Mouse (Mus musculus) midbrain, embryonic 15.5 days (tissue): ENCODE results near the gene Prr18. TPM values are rescaled to one million over a fixed set of nuclear protein-coding genes. Genes with fewer than 3 reads are reported as not detected.
A peak's percentile ranks its signal among the peaks of the same experiment; 100 is the strongest.

Experiments
- ATAC-seq: fragments of 200-750 bp; cut with Nextera tagmentation; replicated peaks from 2 replicates; pipeline ENCODE4 v1.8.0; 2017; ENCODE audit warnings: moderate TSS enrichment
- H3K27ac ChIP-seq: fragments of 300-500 bp; sonication (generic); 2 replicates; pipeline ENCODE4 v1.5.1; 2015; ENCODE audit warnings: mild to moderate bottlenecking, inconsistent platforms
- H3K27me3 ChIP-seq: fragments of 300-500 bp; sonication (generic); replicated peaks from 2 replicates; pipeline ENCODE4 v1.6.1; 2015; ENCODE audit warnings: inconsistent platforms
- H3K36me3 ChIP-seq: fragments of 300-500 bp; sonication (generic); replicated peaks from 2 replicates; pipeline ENCODE4 v1.6.1; 2015; ENCODE audit warnings: inconsistent platforms
- H3K4me1 ChIP-seq: fragments of 300-500 bp; sonication (generic); 2 replicates; pipeline ENCODE4 v1.6.1; 2015; ENCODE audit warnings: inconsistent platforms
- H3K4me2 ChIP-seq: fragments of 300-500 bp; sonication (generic); 2 replicates; pipeline ENCODE4 v1.6.1; 2015; ENCODE audit warnings: inconsistent platforms, mild to moderate bottlenecking, moderate library complexity
- H3K4me3 ChIP-seq: fragments of 300-500 bp; sonication (generic); 2 replicates; pipeline ENCODE4 v1.5.1; 2015; ENCODE audit warnings: mild to moderate bottlenecking, inconsistent platforms
- H3K9ac ChIP-seq: fragments of 300-500 bp; sonication (generic); 2 replicates; pipeline ENCODE4 v1.6.1; 2015; ENCODE audit warnings: mild to moderate bottlenecking, inconsistent platforms
- H3K9me3 ChIP-seq: fragments of 300-500 bp; sonication (generic); 2 replicates; pipeline ENCODE4 v1.6.1; 2016; ENCODE audit warnings: inconsistent platforms
- WGBS: fragments of 180-500 bp; shearing (Covaris S2); methylation state at CpG from one replicate; pipeline ENCODE4 v1.1.7; 2015; ENCODE audit warnings: mixed read lengths; 5-methylcytosine and 5-hydroxymethylcytosine counted together
- polyA plus RNA-seq: library from polyadenylated mRNA; unstranded; fragments of >200 nt; fragmentation: Nextera tagmentation; extraction: Ambion mirVana; gene quantifications from 2 replicates; pipeline ENCODE4 v1.2.1, GENCODE M21; 2015

The Prr18 gene
- polyA plus RNA-seq, 1 experiment from 2014 or later: 19.1 TPM

DNA sequence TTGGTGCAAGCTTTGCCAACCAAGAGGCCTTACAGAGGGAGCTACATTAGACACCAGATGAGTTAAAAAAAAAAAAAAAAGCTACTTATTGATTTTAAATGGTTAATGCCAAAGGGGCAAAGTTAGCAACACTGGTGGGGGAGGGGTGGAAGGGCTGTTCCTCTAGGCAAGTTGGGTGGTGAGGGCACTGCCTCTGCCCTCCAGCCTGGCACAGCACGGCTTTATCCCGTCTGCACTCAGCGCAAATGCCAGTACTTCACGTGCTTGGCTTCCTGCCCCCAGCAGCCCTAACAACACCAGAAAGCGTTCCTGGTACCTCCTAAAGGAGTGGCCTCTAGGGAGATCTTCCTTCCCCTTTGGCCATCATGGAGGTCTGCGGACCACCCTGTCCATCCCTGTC lies 6.2 kb downstream of the Prr18 start:
- Histone ChIP-seq H3K27me3 (no peaks in the 10 kb centered on the region), H3K4me2 (peak overlapping the region; percentile 40), H3K36me3 (no peaks in the 10 kb centered on the region), H3K4me1 (peaks cover 43% of the 10 kb centered on the region), H3K9ac (0 out of 2 replicates have a peak overlapping the region, but pooled peaks have one; percentile 12), H3K9me3 (no peaks in the 10 kb centered on the region), H3K4me3 (0 out of 2 replicates have a peak overlapping the region, but pooled peaks have one; percentile 2), H3K27ac (no peak overlapping the region)
- WGBS: 46% methylated on average over 6 of the region's 6 CpGs
- ATAC-seq: no peak

DNA sequence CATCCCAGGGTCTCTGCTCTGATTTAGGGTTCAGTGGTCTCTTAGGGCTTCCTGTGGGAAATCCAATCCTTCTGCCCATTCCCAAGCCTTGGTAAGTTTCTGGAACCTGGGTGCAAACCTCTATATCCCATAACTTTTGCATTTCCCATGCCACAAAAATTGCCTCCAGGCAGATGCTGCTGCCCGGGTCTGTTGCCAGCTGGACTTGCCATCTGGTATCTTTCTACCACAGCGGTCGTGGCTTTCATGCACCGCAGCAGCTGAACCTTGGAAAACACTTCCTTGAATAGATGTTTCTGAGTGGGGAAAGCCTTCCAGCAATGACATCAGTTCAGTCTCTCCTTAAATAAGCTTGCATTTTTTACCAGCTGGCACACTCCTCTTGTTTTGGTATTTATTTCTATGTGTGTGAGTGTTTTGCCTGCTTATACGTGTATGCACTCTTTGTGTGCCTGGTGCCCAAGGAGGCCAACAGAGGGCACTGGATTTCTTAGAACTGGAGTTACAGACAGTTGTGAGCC lies 10.6 kb downstream of the Prr18 start:
- H3K4me3 ChIP-seq: no peak overlapping the region
- H3K27me3 ChIP-seq: no peaks in the 10 kb centered on the region
- H3K9ac ChIP-seq: no peak overlapping the region
- no peaks in the 10 kb centered on the region for H3K9me3 ChIP-seq
- WGBS: 74% methylated on average over 5 of the region's 5 CpGs
- H3K4me1 ChIP-seq: peaks cover 11% of the 10 kb centered on the region
- no peak overlapping the region for H3K27ac ChIP-seq
- no peaks in the 10 kb centered on the region for H3K36me3 ChIP-seq
- no peak overlapping the region for H3K4me2 ChIP-seq
- ATAC-seq: no peak

DNA sequence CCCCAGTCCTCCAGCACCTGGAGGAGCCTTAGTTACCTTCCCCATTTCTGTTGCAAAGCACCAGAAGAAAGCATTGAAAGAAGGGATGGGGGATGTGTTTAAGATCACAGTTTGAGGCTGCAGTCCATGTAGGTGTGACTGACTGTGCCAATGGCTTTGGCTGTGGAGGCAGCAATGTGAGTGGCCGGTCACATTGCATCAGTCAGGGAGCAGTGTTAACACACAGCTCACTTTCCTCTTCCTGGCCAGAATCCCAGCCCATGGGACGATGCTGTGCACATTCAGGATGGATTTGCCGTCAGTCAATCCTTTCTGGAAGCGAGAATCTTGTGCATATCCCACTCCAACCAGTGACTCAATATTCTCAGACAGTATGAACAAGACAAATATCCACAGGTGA lies 11.7 kb downstream of the Prr18 start:
- no peak for ATAC-seq
- 88% methylated on average over 4 of the region's 4 CpGs for WGBS
- no peak overlapping the region for H3K27ac ChIP-seq
- H3K36me3 ChIP-seq: no peaks in the 10 kb centered on the region
- no peaks in the 10 kb centered on the region for H3K9me3 ChIP-seq
- no peak overlapping the region for H3K4me2 ChIP-seq
- no peak overlapping the region for H3K4me3 ChIP-seq
- no peak overlapping the region for H3K9ac ChIP-seq
- H3K4me1 ChIP-seq: peaks cover 2% of the 10 kb centered on the region; the same call in 1 of the 2 replicates
- no peaks in the 10 kb centered on the region for H3K27me3 ChIP-seq

DNA sequence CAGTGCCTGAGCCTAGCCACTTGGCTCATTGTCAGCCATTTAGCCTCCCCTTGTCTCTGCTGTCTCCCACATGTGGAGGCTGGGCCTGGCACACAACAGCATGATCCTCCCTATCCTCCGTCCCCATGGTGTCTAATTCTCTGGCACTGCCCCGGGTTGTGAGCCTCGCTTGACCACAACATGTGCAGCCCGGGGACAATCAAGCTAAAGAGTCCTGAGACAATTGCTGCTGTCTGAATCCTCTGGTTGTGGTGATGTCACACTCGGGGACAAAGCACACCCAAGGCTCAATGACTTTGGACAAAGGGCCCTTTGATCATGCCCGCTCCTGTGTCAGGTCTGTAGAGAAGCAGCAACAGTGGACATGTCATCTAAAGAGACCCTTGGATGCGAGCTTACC lies 13.8 kb downstream of the Prr18 start:
- H3K9ac ChIP-seq: no peak overlapping the region
- H3K36me3 ChIP-seq: no peaks in the 10 kb centered on the region
- no peak overlapping the region for H3K4me3 ChIP-seq
- H3K27me3 ChIP-seq: no peaks in the 10 kb centered on the region
- no peak for ATAC-seq
- no peaks in the 10 kb centered on the region for H3K9me3 ChIP-seq
- 12% methylated on average over 7 of the region's 7 CpGs for WGBS
- H3K4me2 ChIP-seq: no peak overlapping the region
- no peak overlapping the region for H3K27ac ChIP-seq
- H3K4me1 ChIP-seq: no peaks in the 10 kb centered on the region

DNA sequence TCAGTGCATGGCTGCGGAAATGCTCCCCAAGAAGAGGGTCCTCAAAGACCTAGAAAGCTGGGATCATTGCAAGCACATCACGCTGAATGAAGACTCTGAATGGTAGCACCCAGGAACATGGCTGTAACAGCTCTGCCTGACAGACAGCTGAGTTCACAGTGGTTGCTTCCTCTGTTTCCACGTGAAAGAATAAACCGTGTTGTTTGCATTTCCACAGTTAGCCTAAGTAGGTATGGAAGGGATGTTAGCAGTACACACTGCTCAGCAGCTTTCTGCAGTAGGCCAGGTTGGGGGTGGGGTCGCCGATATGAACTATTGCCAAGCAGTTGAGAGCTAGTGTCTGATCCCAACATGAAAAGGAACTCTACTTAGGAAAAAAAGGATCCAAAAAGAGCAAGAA lies 18.4 kb downstream of the Prr18 start, which contains the start of gene T2:
Gene T2 (plus strand): TSS at position 301 of the 400 bp plus-strand sequence.
- H3K4me3 ChIP-seq: no peak within 1 kb of the TSS
- H3K9me3 ChIP-seq: no peaks in the 10 kb centered on the region
- 87% methylated on average over 6 of the region's 6 CpGs for WGBS
- peaks cover 3% of the 10 kb centered on the region; the same call in 1 of the 2 replicates for H3K4me1 ChIP-seq
- no peak within 1 kb of the TSS for H3K27ac ChIP-seq
- no peaks in the 10 kb centered on the region for H3K27me3 ChIP-seq
- no peak for ATAC-seq
- H3K9ac ChIP-seq: no peak within 1 kb of the TSS
- H3K4me2 ChIP-seq: no peak within 1 kb of the TSS
- H3K36me3 ChIP-seq: no peaks in the 10 kb centered on the region

DNA sequence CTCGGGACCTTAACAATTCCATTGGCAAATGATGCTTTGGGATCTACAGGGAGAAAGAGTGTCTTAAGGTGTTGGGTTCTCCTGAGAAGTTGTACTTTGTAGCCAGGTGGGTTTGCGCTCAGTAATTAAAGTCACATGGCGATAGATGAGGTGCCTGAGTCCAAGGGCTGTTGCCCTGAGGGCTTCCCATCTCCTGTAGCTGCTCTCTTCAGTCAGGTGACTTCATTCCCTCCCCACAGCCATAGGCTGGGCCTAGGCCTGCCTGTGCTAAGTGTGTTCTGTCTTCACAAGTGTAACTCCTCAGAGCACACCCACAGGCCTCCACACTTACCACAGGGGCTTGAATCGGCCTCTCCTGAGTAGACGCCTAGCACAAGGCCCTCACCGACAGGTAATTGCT lies 20.2 kb downstream of the Prr18 start:
- Histone ChIP-seq H3K9ac (no peak overlapping the region), H3K4me3 (no peak overlapping the region), H3K9me3 (no peaks in the 10 kb centered on the region), H3K27me3 (no peaks in the 10 kb centered on the region), H3K4me2 (no peak overlapping the region), H3K27ac (no peak overlapping the region), H3K4me1 (peaks cover 11% of the 10 kb centered on the region), H3K36me3 (no peaks in the 10 kb centered on the region)
- ATAC-seq: no peak
- 94% methylated on average over 6 of the region's 6 CpGs for WGBS

DNA sequence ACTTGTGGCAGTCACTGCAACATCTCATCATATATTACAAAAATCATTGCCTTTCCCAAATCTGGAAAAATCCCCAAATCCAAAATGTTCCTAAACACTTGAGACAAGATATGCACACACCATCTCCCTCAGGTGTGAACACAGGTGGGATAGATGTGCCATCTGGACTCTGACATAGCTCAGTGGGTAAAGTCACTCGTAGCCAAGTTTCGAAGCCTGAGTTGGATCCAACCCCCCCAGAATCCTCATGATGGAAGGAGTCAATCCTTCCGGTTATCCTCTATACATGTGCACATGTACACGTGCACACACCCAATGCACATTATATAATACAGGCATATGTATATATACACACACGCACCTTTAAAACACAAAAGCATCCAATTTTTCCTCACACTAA lies 23.6 kb downstream of the Prr18 start:
- no peak overlapping the region for H3K4me3 ChIP-seq
- H3K27ac ChIP-seq: peak overlapping the region; percentile 56; the same call in 1 of the 2 replicates
- peaks cover 11% of the 10 kb centered on the region for H3K4me1 ChIP-seq
- H3K27me3 ChIP-seq: no peaks in the 10 kb centered on the region
- no peaks in the 10 kb centered on the region for H3K36me3 ChIP-seq
- peak; percentile 7; the same call in 1 of the 2 replicates for ATAC-seq
- no peaks in the 10 kb centered on the region for H3K9me3 ChIP-seq
- no peak overlapping the region for H3K9ac ChIP-seq
- H3K4me2 ChIP-seq: no peak overlapping the region; the same call in 1 of the 2 replicates
- 83% methylated on average over 5 of the region's 5 CpGs for WGBS

DNA sequence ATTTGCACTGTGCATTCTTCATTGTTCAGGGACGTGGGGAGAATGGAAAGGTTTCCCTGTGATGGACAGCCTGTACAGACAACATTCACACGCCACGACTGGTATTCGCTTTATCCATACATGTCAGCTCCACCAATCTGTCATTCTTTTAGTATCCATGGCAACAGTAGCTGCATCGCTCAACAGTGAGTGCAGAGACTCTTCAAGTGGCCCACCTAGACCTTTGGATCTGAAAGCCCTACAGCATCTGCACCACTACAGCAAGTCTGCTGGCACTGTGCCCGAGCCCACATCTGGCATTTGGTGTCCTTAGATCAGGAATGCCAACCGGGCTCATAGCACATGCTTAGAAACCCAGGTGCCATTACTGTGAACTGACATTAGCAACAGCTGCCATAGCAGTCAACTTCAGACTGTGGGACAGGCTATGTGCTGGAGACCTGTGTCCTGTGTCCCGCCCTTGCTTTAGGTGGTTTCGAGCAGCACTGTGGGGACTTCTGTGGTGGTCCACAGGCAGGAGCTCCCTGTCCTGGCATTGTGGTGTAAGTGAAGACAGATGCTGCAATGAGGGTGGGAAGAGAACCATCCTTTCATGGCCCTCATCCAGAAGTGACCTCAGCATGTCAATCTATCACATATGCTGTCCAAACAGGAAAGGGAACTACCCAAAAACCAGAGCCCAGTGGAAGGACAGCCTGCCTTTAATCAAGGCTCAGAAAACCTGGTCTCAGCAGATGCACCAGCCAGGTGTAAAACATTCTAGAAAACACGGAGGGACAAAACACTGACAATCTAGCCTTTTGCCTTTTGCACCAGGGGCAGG lies 24.2 kb downstream of the Prr18 start:
- Histone ChIP-seq H3K9me3 (no peaks in the 10 kb centered on the region), H3K27ac (peak overlapping the region; percentile 56; the same call in 1 of the 2 replicates), H3K4me3 (no peak overlapping the region), H3K36me3 (no peaks in the 10 kb centered on the region), H3K4me2 (no peak overlapping the region; the same call in 1 of the 2 replicates), H3K4me1 (peaks cover 16% of the 10 kb centered on the region), H3K9ac (no peak overlapping the region), H3K27me3 (no peaks in the 10 kb centered on the region)
- WGBS: 52% methylated on average over 10 of the region's 10 CpGs
- ATAC-seq: peak; percentile 78

DNA sequence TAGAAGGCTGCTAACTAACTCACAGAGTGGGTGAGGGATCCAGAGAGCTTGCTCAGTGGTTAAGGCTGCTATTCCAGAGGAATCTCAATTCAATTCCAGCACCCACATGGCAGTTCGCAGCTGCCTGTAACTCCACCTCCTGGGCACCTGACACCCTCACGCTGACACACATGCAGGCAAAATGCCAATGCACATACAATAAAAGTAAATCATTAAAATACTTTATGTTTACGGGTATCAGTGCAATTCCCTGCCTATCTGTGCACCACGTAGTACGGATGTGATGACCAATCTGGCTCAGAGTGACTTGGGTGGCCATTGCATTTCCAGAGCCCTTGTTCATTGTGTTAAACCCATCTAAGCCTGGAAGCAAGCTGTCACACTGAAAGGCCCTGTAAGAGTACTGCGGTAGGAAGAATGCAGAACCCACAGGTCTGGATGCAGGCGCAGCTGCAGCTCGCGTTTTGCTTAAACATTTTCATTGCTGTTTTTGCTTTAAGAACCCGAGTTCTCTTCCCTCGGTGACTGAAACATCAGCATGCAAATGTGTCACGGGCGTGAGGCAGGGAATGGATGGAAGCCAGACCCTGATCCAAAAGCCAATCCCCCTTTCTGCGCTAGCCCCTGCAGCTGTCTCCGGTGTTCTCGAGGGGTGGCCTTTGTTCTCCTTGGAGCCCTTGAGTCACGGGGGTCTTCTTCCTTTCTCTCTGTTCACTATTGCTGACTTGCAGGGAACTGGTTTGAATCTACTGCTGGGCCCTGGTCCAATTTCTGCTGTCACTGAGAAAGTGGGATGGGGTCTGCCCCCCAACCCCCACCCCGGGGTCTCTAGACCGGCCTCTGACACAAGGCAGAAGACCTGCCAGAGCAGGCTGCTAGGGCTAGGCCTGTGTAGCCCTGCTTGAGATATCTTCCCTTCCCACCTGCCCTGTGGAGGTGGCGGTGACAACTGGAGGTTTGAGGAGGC lies 30.5 kb downstream of the Prr18 start:
- peak overlapping the region; percentile 36 for H3K4me2 ChIP-seq
- no peaks in the 10 kb centered on the region for H3K27me3 ChIP-seq
- H3K9me3 ChIP-seq: no peaks in the 10 kb centered on the region
- H3K36me3 ChIP-seq: no peaks in the 10 kb centered on the region
- H3K4me1 ChIP-seq: peaks cover 60% of the 10 kb centered on the region
- H3K4me3 ChIP-seq: 0 out of 2 replicates have a peak overlapping the region, but pooled peaks have one; percentile 13
- peak overlapping the region; percentile 100 for H3K27ac ChIP-seq
- peak overlapping the region; percentile 37 for H3K9ac ChIP-seq
- 4% methylated on average over 20 of the region's 20 CpGs for WGBS
- peak; percentile 76 for ATAC-seq

DNA sequence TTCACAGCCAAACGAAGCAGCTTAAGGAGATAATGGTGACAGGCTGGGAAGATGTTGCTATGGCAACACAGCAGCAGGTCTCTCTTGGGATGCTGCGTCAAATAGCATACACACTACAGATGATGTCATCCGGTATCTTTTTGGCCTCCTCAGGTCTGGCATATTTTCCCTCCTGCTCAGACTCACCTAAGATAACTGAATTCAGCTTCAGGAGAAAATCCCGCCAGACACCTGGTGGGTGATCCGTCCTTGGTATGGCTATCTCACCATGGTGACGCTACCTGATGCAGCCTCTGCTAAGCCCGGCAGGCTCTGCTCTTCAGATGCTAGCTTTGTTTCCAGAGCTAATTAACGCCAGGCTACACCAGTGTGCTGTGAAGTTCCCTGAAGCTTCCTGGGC lies 31.3 kb downstream of the Prr18 start:
- Histone ChIP-seq H3K4me1 (peaks cover 66% of the 10 kb centered on the region), H3K9me3 (no peaks in the 10 kb centered on the region), H3K4me2 (peak overlapping the region; percentile 36), H3K27me3 (no peaks in the 10 kb centered on the region), H3K27ac (peak overlapping the region; percentile 100), H3K9ac (peak overlapping the region; percentile 11; the same call in 1 of the 2 replicates), H3K36me3 (no peaks in the 10 kb centered on the region), H3K4me3 (peak overlapping the region; percentile 20)
- peak; percentile 86 for ATAC-seq
- WGBS: under 1% methylated on average over 8 of the region's 8 CpGs

DNA sequence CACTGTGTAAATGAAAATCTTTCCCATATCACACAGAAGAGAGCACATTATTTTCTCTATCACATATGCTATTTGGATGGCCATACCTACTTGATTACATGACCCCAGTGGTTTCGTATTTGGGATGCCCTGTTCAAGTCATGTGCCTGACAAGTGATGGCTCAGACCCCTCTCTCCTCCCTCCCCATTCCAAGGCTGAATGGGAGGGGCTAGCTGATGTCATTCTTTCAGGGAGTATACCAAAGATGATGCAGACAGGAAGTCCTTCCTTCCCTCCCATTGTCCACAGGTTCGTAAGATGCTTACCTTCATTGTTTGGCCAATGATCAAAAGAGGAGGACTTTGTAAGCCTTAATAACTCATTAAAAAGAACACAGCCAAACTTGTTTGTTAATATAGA lies 31.9 kb downstream of the Prr18 start:
- ATAC-seq: no peak
- H3K36me3 ChIP-seq: no peaks in the 10 kb centered on the region
- no peak overlapping the region for H3K9ac ChIP-seq
- no peaks in the 10 kb centered on the region for H3K9me3 ChIP-seq
- WGBS: 26% methylated on average over 2 of the region's 2 CpGs
- no peak overlapping the region for H3K4me2 ChIP-seq
- H3K27ac ChIP-seq: peak overlapping the region; percentile 100
- H3K4me1 ChIP-seq: peaks cover 66% of the 10 kb centered on the region
- no peaks in the 10 kb centered on the region for H3K27me3 ChIP-seq
- H3K4me3 ChIP-seq: no peak overlapping the region
